Mouse (Mus musculus) heart, adult 2 months (tissue): ENCODE measurements around the gene Ttc39a. TPM values are rescaled to one million over a fixed set of nuclear protein-coding genes. Genes with fewer than 3 reads are reported as not detected.

Source experiments
- DNase-seq, 2 experiments: peaks; one replicate each; pipeline ENCODE4 v3.0.0; 2021
- H3K27ac ChIP-seq: fragments of 200-600 bp; 2 replicates; pipeline ENCODE4 v1.8.1; 2022
- H3K27me3 ChIP-seq: fragments of 200-500 bp; 2 replicates; pipeline ENCODE4 v1.6.1; 2012; ENCODE audit warnings: mild to moderate bottlenecking, low read length, inconsistent platforms, mixed read lengths; ENCODE audit not compliant: control insufficient read depth, insufficient read depth
- H3K36me3 ChIP-seq: fragments of 200-500 bp; 2 replicates; pipeline ENCODE4 v1.6.1; 2012; ENCODE audit warnings: low read length, inconsistent platforms; ENCODE audit not compliant: control insufficient read depth, insufficient read depth
- H3K4me1 ChIP-seq: fragments of 200-500 bp; 2 replicates; pipeline ENCODE4 v1.6.1; 2011; ENCODE audit warnings: low read length; ENCODE audit not compliant: control insufficient read depth, insufficient read depth
- H3K4me3 ChIP-seq: fragments of 200-600 bp; 2 replicates; pipeline ENCODE4 v1.8.1; 2022
- H3K79me2 ChIP-seq: fragments of 200-500 bp; replicated peaks from 2 replicates; pipeline ENCODE4 v1.6.1; 2012; ENCODE audit warnings: mild to moderate bottlenecking, inconsistent platforms, low read length, moderate library complexity, mixed read lengths; ENCODE audit not compliant: control insufficient read depth, insufficient read depth
- H3K9ac ChIP-seq: fragments of 200-500 bp; 2 replicates; pipeline ENCODE4 v1.6.1; 2012; ENCODE audit warnings: low read depth, mild to moderate bottlenecking, control low read depth, inconsistent platforms, low read length, mixed read lengths
- CTCF ChIP-seq: fragments of 200-600 bp; IDR thresholded peaks from 2 replicates; pipeline ENCODE4 v1.8.1; 2022; ENCODE audit warnings: antibody characterized with exemption, mild to moderate bottlenecking, moderate library complexity
- EP300 ChIP-seq: fragments of 200-500 bp; IDR thresholded peaks from 2 replicates; pipeline ENCODE4 v1.6.1; 2011; ENCODE audit warnings: low read depth, low read length, control low read depth; ENCODE audit not compliant: insufficient read depth
- POLR2A ChIP-seq: fragments of 200-500 bp; IDR thresholded peaks from 2 replicates; pipeline ENCODE4 v1.6.1; 2011; ENCODE audit warnings: mild to moderate bottlenecking, low read depth, low read length, control low read depth; ENCODE audit not compliant: insufficient read depth
- WGBS: fragments of 180-500 bp; shearing (Covaris S2); methylation state at CpG from one replicate; pipeline ENCODE4 v1.1.7; 2018; 5-methylcytosine and 5-hydroxymethylcytosine counted together
- intact Hi-C: fragments of 180-260 bp; cut with DNase I; formaldehyde crosslinking; loops from one replicate; pipeline ENCODE4 v1.15.1; 2025
- polyA plus RNA-seq: library from polyadenylated mRNA; depleted of rRNA; stranded (reverse); fragments of >200 nt; gene quantifications from 2 replicates; pipeline ENCODE4 v1.2.3, GENCODE M21; 2012
- total RNA-seq, 2 experiments: library from RNA; stranded (reverse); gene quantifications; 2 replicates each; pipeline ENCODE4 v1.2.3; 2021

The Ttc39a gene
- total and polyA plus RNA-seq, 3 experiments: 1.6 to 2.7 (median 2.4) TPM

- H3K4me3 ChIP-seq: peak overlapping the region; percentile 65
Observed at GRCm38 (mm10) chr4:109407176-109407520, 725 bp downstream of the Ttc39a start.

GRCm38 (mm10) chr4:109407701-109408485 lies 1.5 kb downstream of the Ttc39a start:
- Histone ChIP-seq H3K79me2 (no peaks in the 10 kb centered on the region), H3K9ac (no peak overlapping the region), H3K27ac (no peak overlapping the region), H3K4me3 (no peak overlapping the region), H3K4me1 (peaks cover 4% of the 10 kb centered on the region), H3K27me3 (no peaks in the 10 kb centered on the region), H3K36me3 (no peaks in the 10 kb centered on the region)
- no peak for TF ChIP-seq CTCF
- TF ChIP-seq POLR2A: no peak
- intact Hi-C loops: no loop called here
- DNase-seq: no peak
- 81% methylated on average over 9 of the region's 9 CpGs for WGBS

More at GRCm38 (mm10) chr4:109407176-109407520, 725 bp downstream of the Ttc39a start:
- Histone ChIP-seq H3K27ac (no peak overlapping the region), H3K9ac (peak overlapping the region; percentile 61), H3K79me2 (no peaks in the 10 kb centered on the region), H3K4me1 (peaks cover 4% of the 10 kb centered on the region), H3K36me3 (no peaks in the 10 kb centered on the region), H3K27me3 (no peaks in the 10 kb centered on the region)
- intact Hi-C loops: no loop called here
- WGBS: 10% methylated on average over 24 of the region's 24 CpGs
- TF ChIP-seq POLR2A (no peak), CTCF (no peak), EP300 (no peak)
- DNase-seq: no peak

GRCm38 (mm10) chr4:109410681-109411376 lies 4.4 kb downstream of the Ttc39a start:
- H3K27ac ChIP-seq: no peak overlapping the region
- TF ChIP-seq POLR2A (no peak), CTCF (no peak)

GRCm38 (mm10) chr4:109411377-109411967 lies 5.0 kb downstream of the Ttc39a start:
- Histone ChIP-seq H3K36me3 (no peaks in the 10 kb centered on the region), H3K27me3 (no peaks in the 10 kb centered on the region), H3K27ac (no peak overlapping the region), H3K4me1 (no peaks in the 10 kb centered on the region), H3K79me2 (no peaks in the 10 kb centered on the region), H3K9ac (no peak overlapping the region), H3K4me3 (no peak overlapping the region)
- intact Hi-C loops: no loop called here
- no peak for DNase-seq
- no peak for TF ChIP-seq POLR2A
- no peak for TF ChIP-seq CTCF
- TF ChIP-seq EP300: no peak
- WGBS: 93% methylated on average over 6 of the region's 6 CpGs

More at GRCm38 (mm10) chr4:109410681-109411376, 4.4 kb downstream of the Ttc39a start:
- no peak overlapping the region for H3K4me3 ChIP-seq
- DNase-seq: no peak
- H3K79me2 ChIP-seq: no peaks in the 10 kb centered on the region
- H3K9ac ChIP-seq: no peak overlapping the region
- 45% methylated on average over 9 of the region's 9 CpGs for WGBS
- peaks cover 2% of the 10 kb centered on the region for H3K4me1 ChIP-seq
- intact Hi-C loops: no loop called here
- no peaks in the 10 kb centered on the region for H3K27me3 ChIP-seq
- no peaks in the 10 kb centered on the region for H3K36me3 ChIP-seq

- Histone ChIP-seq H3K36me3 (no peaks in the 10 kb centered on the region), H3K27me3 (no peaks in the 10 kb centered on the region), H3K9ac (no peak overlapping the region), H3K4me3 (no peak overlapping the region), H3K4me1 (no peaks in the 10 kb centered on the region), H3K27ac (no peak overlapping the region), H3K79me2 (no peaks in the 10 kb centered on the region)
- WGBS: 83% methylated on average over 5 of the region's 5 CpGs
- intact Hi-C loops: no loop called here
- DNase-seq: no peak
- TF ChIP-seq CTCF (no peak), POLR2A (no peak), EP300 (no peak)
Observed at GRCm38 (mm10) chr4:109412233-109412632, 5.8 kb downstream of the Ttc39a start.

GRCm38 (mm10) chr4:109417998-109418397 lies 11.6 kb downstream of the Ttc39a start:
- Histone ChIP-seq H3K9ac (no peak overlapping the region), H3K27me3 (no peaks in the 10 kb centered on the region), H3K36me3 (no peaks in the 10 kb centered on the region), H3K79me2 (no peaks in the 10 kb centered on the region), H3K4me1 (no peaks in the 10 kb centered on the region), H3K27ac (no peak overlapping the region), H3K4me3 (no peak overlapping the region)
- 84% methylated on average over 1 of the region's 1 CpGs for WGBS
- intact Hi-C loops: no loop called here
- DNase-seq: no peak
- TF ChIP-seq EP300: no peak
- no peak for TF ChIP-seq POLR2A
- no peak for TF ChIP-seq CTCF
